In genomic region chr7:130948563-130949208, GRCm38 (mm10) we compare ENCODE assay signal across 9 mouse cellular contexts. TPM values are rescaled to one million over a fixed set of nuclear protein-coding genes. Genes with fewer than 3 reads are reported as not detected.
DNase-seq lines count a peak whose midpoint lies in the region; ATAC-seq and TF ChIP-seq lines count a peak whose summit lies in the region.
"Had no signal": no experiment of that assay in that cellular context is flagged by ENCODE, and none has a peak within 500 bp of the region (broad histone marks: within the 10 kb centered on the region; RNA-seq: fewer than 3 reads in every experiment).

No protein-coding gene starts in this region.

- H3K4me2 ChIP-seq in hindbrain, postnatal 0 days (ENCODE audit: low read depth, low read length) = no peak overlapping the region
- no peak overlapping the region for H3K4me2 ChIP-seq in hindbrain, embryonic 12.5 days (replicated peaks)
- peak overlapping the region; percentile 60 for H3K4me2 ChIP-seq in heart, postnatal 0 days (ENCODE audit: low read depth, low read length)
- H3K4me2 ChIP-seq in midbrain, postnatal 0 days (ENCODE audit: low read depth, low read length, poor library complexity, severe bottlenecking) = no peak overlapping the region

- ATAC-seq in hindbrain, postnatal 0 days = no peak
- no peak for ATAC-seq in hindbrain, embryonic 12.5 days (ENCODE audit: low FRiP score)
- ATAC-seq in heart, postnatal 0 days (ENCODE audit: insufficient read depth, low read depth) = peak; percentile 88
- ATAC-seq in midbrain, postnatal 0 days (ENCODE audit: low FRiP score) = no peak

- in situ Hi-C loops in ES-E14 (cut with MboI; ENCODE audit: low sequenced_read_pairs in 2 of 2, unreplicated experiment in 2 of 2) = no loop called here

- no peak for TF ChIP-seq EP300 in heart, postnatal 0 days (IDR thresholded peaks at IDR 0.05; ENCODE audit: low read depth)

- no peak overlapping the region for H3K9ac ChIP-seq in hindbrain, postnatal 0 days (replicated peaks; ENCODE audit: low read length)
- H3K9ac ChIP-seq in hindbrain, embryonic 12.5 days = no peak overlapping the region
- H3K9ac ChIP-seq in ES-E14 (ENCODE audit: insufficient read depth, low read depth, low read length, poor library complexity, severe bottlenecking) = peak overlapping the region; percentile 77; the same call in 1 of the 2 replicates
- H3K9ac ChIP-seq in heart, postnatal 0 days (replicated peaks; ENCODE audit: low read depth, low read length) = peak overlapping the region; percentile 4; the same call in 1 of the 2 replicates
- no peak overlapping the region for H3K9ac ChIP-seq in midbrain, postnatal 0 days (replicated peaks; ENCODE audit: low read length, poor library complexity, severe bottlenecking)

- no peaks in the 10 kb centered on the region for H3K27me3 ChIP-seq in hindbrain, postnatal 0 days (ENCODE audit: insufficient read depth, low read length)
- H3K27me3 ChIP-seq in hindbrain, embryonic 12.5 days = no peaks in the 10 kb centered on the region
- no peaks in the 10 kb centered on the region for H3K27me3 ChIP-seq in heart, postnatal 0 days (ENCODE audit: control insufficient read depth, insufficient read depth, low read length)
- no peaks in the 10 kb centered on the region for H3K27me3 ChIP-seq in midbrain, postnatal 0 days (ENCODE audit: insufficient read depth, low read length)

- peaks cover 9% of the 10 kb centered on the region; the same call in 1 of the 2 replicates for H3K4me1 ChIP-seq in hindbrain, postnatal 0 days (ENCODE audit: insufficient read depth, low read length)
- no peaks in the 10 kb centered on the region for H3K4me1 ChIP-seq in hindbrain, embryonic 12.5 days
- peaks cover 9 to 27% of the 10 kb centered on the region in 2 experiments; a peak in 3 of 4 replicates for H3K4me1 ChIP-seq in ES-E14 (ENCODE audit: control insufficient read depth in 2 of 2, insufficient read depth in 2 of 2, low read length in 2 of 2, poor library complexity in 1 of 2)
- peaks cover 35% of the 10 kb centered on the region for H3K4me1 ChIP-seq in heart, postnatal 0 days (ENCODE audit: control insufficient read depth, insufficient read depth)
- no peaks in the 10 kb centered on the region for H3K4me1 ChIP-seq in midbrain, postnatal 0 days (ENCODE audit: insufficient read depth, low read length)

- no peaks in the 10 kb centered on the region for H3K9me3 ChIP-seq in hindbrain, postnatal 0 days (ENCODE audit: low read length)
- no peaks in the 10 kb centered on the region for H3K9me3 ChIP-seq in hindbrain, embryonic 12.5 days (replicated peaks)
- no peaks in the 10 kb centered on the region for H3K9me3 ChIP-seq in ES-E14 (ENCODE audit: control insufficient read depth, insufficient read depth, low read depth, low read length)
- H3K9me3 ChIP-seq in heart, postnatal 0 days (replicated peaks; ENCODE audit: control insufficient read depth, low read length) = no peaks in the 10 kb centered on the region
- H3K9me3 ChIP-seq in midbrain, postnatal 0 days (ENCODE audit: low read length) = no peaks in the 10 kb centered on the region

- peak overlapping the region; percentile 54; the same call in 1 of the 2 replicates for H3K27ac ChIP-seq in hindbrain, postnatal 0 days
- H3K27ac ChIP-seq in hindbrain, embryonic 12.5 days = no peak overlapping the region
- H3K27ac ChIP-seq in ES-E14 (ENCODE audit: insufficient read depth, low read depth, low read length, poor library complexity, severe bottlenecking) = peak overlapping the region; percentile 90; the same call in 1 of the 2 replicates
- H3K27ac ChIP-seq in heart, postnatal 0 days (ENCODE audit: low read depth) = peak overlapping the region; percentile 88
- no peak overlapping the region for H3K27ac ChIP-seq in midbrain, postnatal 0 days (ENCODE audit: low read depth, low read length)

- DNase-seq in hindbrain, postnatal 0 days (ENCODE audit: low spot score) = no peak
- DNase-seq in 416B (ENCODE audit: low read depth) (peak; percentile 26), ES-E14 (ENCODE audit: low read depth, low spot score) (no peak)
- DNase-seq in heart, postnatal 0 days (ENCODE audit: low spot score) = peak; percentile 68
- no peak for DNase-seq in midbrain, postnatal 0 days (ENCODE audit: low spot score)
- no peak for DNase-seq in spleen, postnatal 4 days (ENCODE audit: low spot score in 2 of 2)
- DNase-seq in cerebellum, adult 11 months = no peak
- DNase-seq: thymus, postnatal 4 days had no signal

- no peak overlapping the region for H3K4me3 ChIP-seq in hindbrain, postnatal 0 days (ENCODE audit: low read length)
- no peak overlapping the region for H3K4me3 ChIP-seq in hindbrain, embryonic 12.5 days
- peak overlapping the region; percentile 30 to 68; a peak in 2 of 4 replicates for H3K4me3 ChIP-seq in ES-E14 (ENCODE audit: insufficient read depth in 1 of 2, low read depth in 1 of 2, low read length in 2 of 2, poor library complexity in 1 of 2, severe bottlenecking in 1 of 2)
- H3K4me3 ChIP-seq in heart, postnatal 0 days (ENCODE audit: low read depth, low read length) = peak overlapping the region; percentile 25; the same call in 1 of the 2 replicates
- H3K4me3 ChIP-seq in midbrain, postnatal 0 days (ENCODE audit: low read depth, low read length) = no peak overlapping the region

- WGBS in hindbrain, postnatal 0 days = 52% methylated on average over 5 of the region's 5 CpGs
- WGBS in hindbrain, embryonic 12.5 days = 71% methylated on average over 5 of the region's 5 CpGs
- WGBS in heart, postnatal 0 days = 23% methylated on average over 5 of the region's 5 CpGs
- WGBS in midbrain, postnatal 0 days = 60% methylated on average over 5 of the region's 5 CpGs

- no peak for TF ChIP-seq CTCF in hindbrain, postnatal 0 days (IDR thresholded peaks at IDR 0.05; ENCODE audit: low read depth)
- no peak for TF ChIP-seq CTCF in heart, postnatal 0 days (IDR thresholded peaks at IDR 0.05; ENCODE audit: low read depth)
- no peak for TF ChIP-seq CTCF in midbrain, postnatal 0 days (IDR thresholded peaks at IDR 0.05)

- no peaks in the 10 kb centered on the region for H3K36me3 ChIP-seq in hindbrain, postnatal 0 days (ENCODE audit: insufficient read depth, low read length)
- no peaks in the 10 kb centered on the region for H3K36me3 ChIP-seq in hindbrain, embryonic 12.5 days
- no peaks in the 10 kb centered on the region for H3K36me3 ChIP-seq in ES-E14 (ENCODE audit: control insufficient read depth, insufficient read depth, low read length, poor library complexity, severe bottlenecking)
- no peaks in the 10 kb centered on the region for H3K36me3 ChIP-seq in heart, postnatal 0 days (replicated peaks; ENCODE audit: control insufficient read depth, insufficient read depth, low read length)
- H3K36me3 ChIP-seq in midbrain, postnatal 0 days (ENCODE audit: insufficient read depth, low read length) = no peaks in the 10 kb centered on the region

TF ChIP-seq in ES-E14, 5 proteins besides CTCF, POLR2A, EP300 and RAD21:
- TF ChIP-seq ZC3H11A (IDR thresholded peaks at IDR 0.05; ENCODE audit: borderline replicate concordance, low read depth, low read length) (no peak), MAFK (IDR thresholded peaks at IDR 0.05; ENCODE audit: insufficient read depth, low read depth, low read length) (no peak), CHD2 (IDR thresholded peaks at IDR 0.05; ENCODE audit: low read depth, low read length) (no peak), ZNF384 (IDR thresholded peaks at IDR 0.05; ENCODE audit: low read depth, low read length) (no peak), HCFC1 (IDR thresholded peaks at IDR 0.05; ENCODE audit: borderline replicate concordance, insufficient read depth, low read length) (no peak)

RNA-seq across cellular contexts. Expression of gene Htra1, which starts 12.8 kb away (rescaled TPM):
- total RNA-seq in hindbrain, postnatal 0 days (2014; rRNA removed) = 58.0 and 58.7 TPM in 2 replicates
- 49.4 and 55.0 TPM in 2 replicates for polyA plus RNA-seq in hindbrain, postnatal 0 days (2015; fragmentation: Nextera tagmentation; extraction: Ambion mirVana)
- 19.0 and 23.8 TPM in 2 replicates for polyA plus RNA-seq in hindbrain, embryonic 12.5 days (2016; fragmentation: Nextera tagmentation; extraction: Ambion mirVana)
- total RNA-seq in ES-E14 (2012; rRNA removed) = 76.9 and 96.3 TPM in 2 replicates
- 79.7 and 97.9 TPM in 2 replicates for total RNA-seq in heart, postnatal 0 days (2014; rRNA removed; ENCODE audit: low replicate concordance)
- polyA plus RNA-seq in heart, postnatal 0 days (2015; fragmentation: Nextera tagmentation; extraction: Ambion mirVana) = 86.1 and 95.2 TPM in 2 replicates
- 23.5 and 31.8 TPM in 2 replicates for total RNA-seq in midbrain, postnatal 0 days (2014; rRNA removed)
- 32.9 and 33.3 TPM in 2 replicates for polyA plus RNA-seq in midbrain, postnatal 0 days (2015; fragmentation: Nextera tagmentation; extraction: Ambion mirVana)

Comparison
In these comparisons a context has a peak if more than half of its experiments do, and no peak if none do; other contexts are left out.
1. H3K27ac ChIP-seq: peak in hindbrain, postnatal 0 days (single experiment), ES-E14 (single experiment) and heart, postnatal 0 days (single experiment); none in hindbrain, embryonic 12.5 days (single experiment) and midbrain, postnatal 0 days (single experiment).
2. DNase-seq: peak in 416B (single experiment) and heart, postnatal 0 days (single experiment); none in hindbrain, postnatal 0 days (single experiment), ES-E14 (single experiment), midbrain, postnatal 0 days (single experiment), spleen, postnatal 4 days (0 of 2) and cerebellum, adult 11 months (single experiment).
3. H3K4me3 ChIP-seq: peak in ES-E14 (2 of 2) and heart, postnatal 0 days (single experiment); none in hindbrain, postnatal 0 days (single experiment), hindbrain, embryonic 12.5 days (single experiment) and midbrain, postnatal 0 days (single experiment).
4. H3K9ac ChIP-seq: peak in ES-E14 (single experiment) and heart, postnatal 0 days (single experiment); none in hindbrain, postnatal 0 days (single experiment), hindbrain, embryonic 12.5 days (single experiment) and midbrain, postnatal 0 days (single experiment).